Mouse (Mus musculus): ENCODE results near the gene Npr1. TPM values are rescaled to one million over a fixed set of nuclear protein-coding genes. Genes with fewer than 3 reads are reported as not detected.

The Npr1 gene
- 3.8 and 4.1 TPM in 2 replicates for polyA plus RNA-seq (2016; fragmentation: Nextera tagmentation; extraction: Ambion mirVana)

- under 1% methylated on average over 35 of the region's 49 CpGs for WGBS
- Histone ChIP-seq H3K4me2 (replicated peaks) (peak within 1 kb of the TSS; percentile 90), H3K36me3 (no peaks in the 10 kb centered on the region), H3K9ac (peak within 1 kb of the TSS; percentile 51), H3K9me3 (replicated peaks) (no peaks in the 10 kb centered on the region), H3K27ac (no peak within 1 kb of the TSS), H3K4me3 (peak within 1 kb of the TSS; percentile 48), H3K4me1 (peaks cover 12% of the 10 kb centered on the region), H3K27me3 (peaks cover 54% of the 10 kb centered on the region)
- ATAC-seq (ENCODE audit: low FRiP score), result peak; percentile 71
These were observed at the start of gene Npr1 for GRCm38 (mm10) chr3:90465686-90466310. Gene Npr1, minus strand, starts transcription at chr3:90465866.

- WGBS, result 33% methylated on average over 1 of the region's 1 CpGs
- no peak overlapping the region for H3K27ac ChIP-seq
- peaks cover 41% of the 10 kb centered on the region for H3K27me3 ChIP-seq
- H3K4me1 ChIP-seq, result peaks cover 14% of the 10 kb centered on the region; the same call in 1 of the 2 replicates
- peak overlapping the region; percentile 29 for H3K4me3 ChIP-seq
- ATAC-seq (ENCODE audit: low FRiP score), result no peak
- no peaks in the 10 kb centered on the region for H3K9me3 ChIP-seq (replicated peaks)
- peak overlapping the region; percentile 64 for H3K4me2 ChIP-seq (replicated peaks)
- peak overlapping the region; percentile 10; the same call in 1 of the 2 replicates for H3K9ac ChIP-seq
- H3K36me3 ChIP-seq, result no peaks in the 10 kb centered on the region
These were observed 49.6 kb upstream of the Npr1 start for GRCm38 (mm10) chr3:90515242-90515641.

DNA sequence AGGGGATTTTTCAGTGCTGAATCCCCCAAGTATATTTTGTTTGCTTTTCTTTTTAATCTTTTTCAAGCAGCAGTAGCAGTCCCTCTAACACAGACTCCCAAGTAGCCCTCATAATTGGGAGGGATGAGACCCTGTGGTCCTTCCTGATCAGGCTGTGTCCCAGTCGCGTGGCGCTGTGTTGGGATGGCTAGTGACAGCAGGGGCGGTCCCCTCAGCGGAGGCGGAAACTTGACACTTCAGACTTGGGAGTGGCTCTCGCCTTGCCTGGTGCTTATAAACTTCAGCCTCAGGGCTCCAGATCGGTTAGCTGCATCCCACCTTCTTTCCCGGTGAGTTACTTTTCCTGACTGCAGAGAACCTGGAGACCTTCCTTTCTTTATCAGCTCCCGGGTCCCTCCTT is 49.0 kb upstream of the Npr1 start:
- peaks cover 41% of the 10 kb centered on the region for H3K27me3 ChIP-seq
- WGBS, result 1% methylated on average over 10 of the region's 10 CpGs

DNA sequence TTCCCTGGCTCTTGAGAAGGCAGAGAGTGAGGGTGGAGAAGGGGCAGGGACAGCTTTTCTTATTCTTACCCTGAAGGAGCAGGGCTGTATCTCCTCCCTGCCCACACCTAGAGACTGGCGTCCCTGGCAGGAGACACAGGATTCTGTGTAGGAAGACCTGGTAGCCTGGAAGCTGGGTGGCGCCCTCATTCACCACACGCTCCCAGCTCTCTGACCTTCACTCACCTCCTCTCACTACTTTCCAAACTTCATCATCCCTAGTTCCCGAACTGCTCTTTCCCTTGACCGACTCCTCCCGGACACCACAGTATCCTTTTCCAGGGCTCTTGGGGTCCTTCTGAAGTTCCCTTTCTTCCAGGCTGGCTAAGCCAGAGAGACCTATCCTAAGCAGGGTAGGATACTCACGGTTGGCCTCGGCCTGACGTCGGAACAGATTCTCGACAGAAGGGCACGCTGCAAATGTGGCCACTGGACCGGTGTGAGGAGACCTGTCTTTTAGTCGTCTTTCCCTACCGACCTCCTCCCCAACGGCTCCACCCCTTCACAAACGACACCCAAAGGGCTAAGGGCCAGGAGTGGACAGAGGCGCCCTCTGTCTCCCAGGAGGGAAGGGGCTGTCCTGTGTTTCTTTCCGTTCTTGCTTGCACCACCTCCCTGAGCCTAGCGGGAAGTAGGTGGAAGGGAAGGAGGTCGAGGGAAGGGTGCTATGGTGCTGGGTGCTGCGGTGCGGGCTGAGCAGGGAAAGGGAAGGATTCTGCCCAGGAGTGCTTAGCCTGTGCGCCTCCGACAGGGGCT is 48.3 kb upstream of the Npr1 start, which contains the start of the genes S100a1 and S100a13:
TSS of gene S100a1 (minus strand) at position 597 of the 795 bp plus-strand sequence.
TSS of gene S100a13 (plus strand) at position 640 of the 795 bp plus-strand sequence.
- H3K27ac ChIP-seq, result no peak within 1 kb of the TSS
- peaks cover 14% of the 10 kb centered on the region; the same call in 1 of the 2 replicates for H3K4me1 ChIP-seq
- 4% methylated on average over 25 of the region's 25 CpGs for WGBS
- H3K9me3 ChIP-seq (replicated peaks), result no peaks in the 10 kb centered on the region
- H3K36me3 ChIP-seq, result no peaks in the 10 kb centered on the region
- peaks cover 41% of the 10 kb centered on the region for H3K27me3 ChIP-seq
- H3K4me2 ChIP-seq (replicated peaks), result peak within 1 kb of the TSS; percentile 64
- H3K4me3 ChIP-seq, result peak within 1 kb of the TSS; percentile 29
- ATAC-seq (ENCODE audit: low FRiP score), result peak; percentile 26; the same call in 1 of the 2 replicates
- H3K9ac ChIP-seq, result peak within 1 kb of the TSS; percentile 46

More for the DNA sequence above, 49.0 kb upstream of the Npr1 start:
- Histone ChIP-seq H3K9ac (peak overlapping the region; percentile 10; the same call in 1 of the 2 replicates), H3K4me1 (peaks cover 14% of the 10 kb centered on the region; the same call in 1 of the 2 replicates), H3K4me3 (peak overlapping the region; percentile 29), H3K27ac (no peak overlapping the region), H3K4me2 (replicated peaks) (peak overlapping the region; percentile 64), H3K36me3 (no peaks in the 10 kb centered on the region), H3K9me3 (replicated peaks) (no peaks in the 10 kb centered on the region)
- peak; percentile 52; the same call in 1 of the 2 replicates for ATAC-seq (ENCODE audit: low FRiP score)

GRCm38 (mm10) chr3:90512948-90513642 is 47.4 kb upstream of the Npr1 start:
- ATAC-seq (ENCODE audit: low FRiP score), result no peak
- Histone ChIP-seq H3K27me3 (peaks cover 41% of the 10 kb centered on the region), H3K4me1 (peaks cover 16% of the 10 kb centered on the region), H3K27ac (no peak overlapping the region), H3K4me3 (no peak overlapping the region), H3K9ac (no peak overlapping the region), H3K9me3 (replicated peaks) (no peaks in the 10 kb centered on the region), H3K36me3 (no peaks in the 10 kb centered on the region), H3K4me2 (replicated peaks) (no peak overlapping the region; the same call in 1 of the 2 replicates)
- 75% methylated on average over 9 of the region's 9 CpGs for WGBS

GRCm38 (mm10) chr3:90512276-90512675 is 46.6 kb upstream of the Npr1 start:
- Histone ChIP-seq H3K4me3 (no peak overlapping the region), H3K27me3 (peaks cover 41% of the 10 kb centered on the region), H3K27ac (no peak overlapping the region), H3K9me3 (replicated peaks) (no peaks in the 10 kb centered on the region), H3K4me1 (peaks cover 24% of the 10 kb centered on the region), H3K4me2 (replicated peaks) (no peak overlapping the region), H3K9ac (no peak overlapping the region), H3K36me3 (0 out of 2 replicates have a peak, but pooled peaks cover 2% of the 10 kb centered on the region)
- ATAC-seq (ENCODE audit: low FRiP score), result no peak
- 85% methylated on average over 5 of the region's 5 CpGs for WGBS

GRCm38 (mm10) chr3:90509747-90510123 is 44.1 kb upstream of the Npr1 start:
- H3K27ac ChIP-seq, result 0 out of 2 replicates have a peak overlapping the region, but pooled peaks have one; percentile 94
- peak; percentile 35 for ATAC-seq (ENCODE audit: low FRiP score)

DNA sequence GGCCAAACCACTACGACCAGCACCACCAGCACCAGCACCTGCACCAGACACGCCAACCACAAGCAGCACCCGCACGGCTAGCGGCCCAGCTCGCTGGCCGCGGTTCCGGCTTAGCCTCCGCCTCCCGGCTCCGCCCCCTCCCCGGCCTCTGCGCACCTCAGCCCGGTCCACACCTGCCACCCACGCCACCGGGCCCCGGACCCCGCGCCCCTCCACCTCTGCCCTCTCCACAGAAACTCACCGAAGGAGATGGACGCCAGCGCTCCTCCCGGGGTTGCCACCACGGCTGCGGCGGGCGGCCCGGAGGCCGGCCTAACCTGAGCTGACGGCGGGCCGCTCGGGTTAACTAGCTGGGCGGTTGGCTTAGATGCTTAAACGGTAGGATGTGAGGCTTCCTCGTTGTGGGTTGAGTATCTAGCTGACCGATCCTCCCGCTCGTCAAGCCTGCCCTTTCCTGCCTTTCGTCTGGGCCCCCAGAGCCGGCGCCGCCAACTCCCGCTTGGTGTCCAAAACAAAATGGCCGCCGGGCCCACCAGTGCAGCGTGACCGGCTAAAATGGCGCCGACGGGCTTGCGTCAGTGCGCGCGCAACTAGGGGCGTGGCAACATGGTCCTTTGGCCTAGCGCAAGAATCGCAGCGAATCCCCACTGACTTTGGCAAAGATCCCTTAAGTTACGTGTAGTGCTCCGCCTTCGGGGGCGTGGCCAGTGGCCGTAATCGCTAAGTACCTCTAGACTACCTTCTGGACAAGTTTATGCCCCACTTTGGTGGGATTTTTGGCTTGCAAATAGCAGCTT is 43.5 kb upstream of the Npr1 start, which contains the start of gene Chtop:
TSS of gene Chtop (minus strand) at position 549 of the 797 bp plus-strand sequence.
- peak; percentile 93 for ATAC-seq (ENCODE audit: low FRiP score)

More at GRCm38 (mm10) chr3:90509747-90510123, 44.1 kb upstream of the Npr1 start:
- Histone ChIP-seq H3K9me3 (replicated peaks) (no peaks in the 10 kb centered on the region), H3K4me3 (peak overlapping the region; percentile 91), H3K4me2 (replicated peaks) (peak overlapping the region; percentile 79), H3K27me3 (peaks cover 29% of the 10 kb centered on the region), H3K4me1 (peaks cover 19% of the 10 kb centered on the region), H3K36me3 (peaks cover 26% of the 10 kb centered on the region), H3K9ac (no peak overlapping the region)
- WGBS, result 8% methylated on average over 2 of the region's 2 CpGs

DNA sequence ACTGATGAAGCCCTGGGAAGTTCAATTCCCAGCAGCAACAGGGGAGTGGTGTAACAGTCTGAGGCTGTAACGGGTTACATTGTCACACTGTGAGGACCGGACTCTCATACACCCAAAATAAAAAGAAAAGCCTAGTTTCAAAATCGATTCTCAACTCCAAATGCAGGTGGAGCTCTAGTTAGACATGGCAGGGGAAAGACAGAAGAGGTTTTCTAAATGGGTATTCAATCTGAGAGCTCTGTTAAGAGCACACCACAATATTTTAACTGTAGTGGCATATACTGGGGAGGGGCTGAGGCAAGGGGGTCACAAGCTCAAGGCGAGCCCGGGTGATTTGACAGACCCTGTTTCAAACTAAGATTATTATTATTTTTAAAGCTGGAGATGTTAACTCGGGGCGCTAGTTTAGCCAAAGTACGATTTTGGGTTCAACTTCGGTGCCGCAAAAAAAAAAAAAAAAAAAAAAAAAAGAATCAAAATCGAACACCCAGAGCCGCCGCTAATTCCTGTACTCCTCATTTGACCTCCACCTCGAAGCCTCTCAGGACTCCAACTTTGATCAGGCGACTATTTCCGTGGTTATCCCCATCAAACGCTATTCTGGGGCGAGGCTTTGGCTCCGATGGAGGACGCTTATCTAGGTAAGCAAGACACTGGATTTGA is 42.8 kb upstream of the Npr1 start:
- H3K4me3 ChIP-seq, result peak overlapping the region; percentile 91
- WGBS, result 4% methylated on average over 20 of the region's 20 CpGs
- peak overlapping the region; percentile 79 for H3K4me2 ChIP-seq (replicated peaks)
- peaks cover 38% of the 10 kb centered on the region for H3K36me3 ChIP-seq
- H3K27ac ChIP-seq, result peak overlapping the region; percentile 94
- H3K4me1 ChIP-seq, result peaks cover 13% of the 10 kb centered on the region
- H3K9me3 ChIP-seq (replicated peaks), result no peaks in the 10 kb centered on the region
- H3K9ac ChIP-seq, result peak overlapping the region; percentile 95
- H3K27me3 ChIP-seq, result peaks cover 16% of the 10 kb centered on the region
- no peak for ATAC-seq (ENCODE audit: low FRiP score)

More for the DNA sequence above, 43.5 kb upstream of the Npr1 start, which contains the start of gene Chtop:
- Histone ChIP-seq H3K4me2 (replicated peaks) (peak within 1 kb of the TSS; percentile 79), H3K27ac (peak within 1 kb of the TSS; percentile 94), H3K27me3 (peaks cover 23% of the 10 kb centered on the region), H3K9ac (peak within 1 kb of the TSS; percentile 95), H3K4me3 (peak within 1 kb of the TSS; percentile 91), H3K36me3 (peaks cover 32% of the 10 kb centered on the region), H3K9me3 (replicated peaks) (no peaks in the 10 kb centered on the region), H3K4me1 (peaks cover 15% of the 10 kb centered on the region)
- WGBS, result under 1% methylated on average over 65 of the region's 66 CpGs

DNA sequence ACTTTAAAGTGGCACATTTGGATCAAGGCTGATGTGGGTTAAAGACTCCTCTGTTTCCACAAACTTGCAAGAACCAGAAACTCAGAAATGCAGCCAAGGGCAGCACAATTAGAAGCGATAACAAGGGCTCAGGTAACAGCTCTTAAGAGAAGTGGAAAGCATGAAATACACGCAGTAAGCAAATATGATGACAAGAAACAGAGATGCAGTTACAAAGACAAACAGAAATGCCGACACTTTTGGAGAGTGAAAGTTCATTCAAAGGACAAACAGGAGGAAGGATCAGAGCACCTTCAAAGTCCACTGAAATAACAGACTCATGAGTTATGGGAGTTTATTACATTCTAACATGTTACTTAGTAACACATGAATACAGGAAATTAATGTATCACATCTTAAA is 40.7 kb upstream of the Npr1 start:
- no peak overlapping the region for H3K9ac ChIP-seq
- peaks cover 59% of the 10 kb centered on the region for H3K36me3 ChIP-seq
- no peak for ATAC-seq (ENCODE audit: low FRiP score)
- WGBS, result 95% methylated on average over 3 of the region's 3 CpGs
- no peaks in the 10 kb centered on the region for H3K9me3 ChIP-seq (replicated peaks)
- H3K4me3 ChIP-seq, result no peak overlapping the region
- H3K4me1 ChIP-seq, result peaks cover 13% of the 10 kb centered on the region
- no peak overlapping the region for H3K4me2 ChIP-seq (replicated peaks)
- H3K27ac ChIP-seq, result no peak overlapping the region
- peaks cover 5% of the 10 kb centered on the region; the same call in 1 of the 2 replicates for H3K27me3 ChIP-seq
